Mouse (Mus musculus) G1E (cell line): ENCODE measurements around the gene Cblc. TPM values are rescaled to one million over a fixed set of nuclear protein-coding genes. Genes with fewer than 3 reads are reported as not detected.
A peak's percentile ranks its signal among the peaks of the same experiment; 100 is the strongest.

Source experiments
- ATAC-seq: 2 replicates; pipeline ENCODE4 v1.8.0; 2016; ENCODE audit warnings: mild to moderate bottlenecking; ENCODE audit not compliant: insufficient number of reproducible peaks, poor library complexity, low FRiP score, severe bottlenecking; ENCODE audit errors: extremely low read depth
- DNase-seq: peaks from one replicate; pipeline ENCODE4 v3.0.0; 2012; ENCODE audit warnings: low spot score
- H3K27me3 ChIP-seq: 2 replicates; pipeline ENCODE4 v1.6.1; 2012; ENCODE audit warnings: mild to moderate bottlenecking, low read length, inconsistent platforms; ENCODE audit not compliant: insufficient read depth
- H3K36me3 ChIP-seq: replicated peaks from 2 replicates; pipeline ENCODE3; 2012; ENCODE audit warnings: mild to moderate bottlenecking, inconsistent platforms
- H3K4me1 ChIP-seq: 2 replicates; pipeline ENCODE4 v1.6.1; 2012; ENCODE audit warnings: low read depth, low read length, inconsistent platforms, mixed read lengths; ENCODE audit not compliant: insufficient read depth
- H3K4me3 ChIP-seq: 2 replicates; pipeline ENCODE4 v1.5.1; 2012; ENCODE audit warnings: low read depth, mild to moderate bottlenecking, inconsistent platforms, low read length, moderate library complexity, mixed read lengths
- H3K9me3 ChIP-seq: replicated peaks from 2 replicates; pipeline ENCODE4 v1.6.1; 2012; ENCODE audit warnings: inconsistent platforms
- CTCF ChIP-seq: IDR thresholded peaks from 2 replicates; pipeline ENCODE4 v1.5.1; 2012; ENCODE audit warnings: low read depth, low read length, inconsistent platforms, mixed read lengths
- GATA1 ChIP-seq: IDR thresholded peaks from 2 replicates; pipeline ENCODE4 v1.6.1; 2012; ENCODE audit warnings: borderline replicate concordance, low read length, inconsistent platforms, mixed read lengths
- GATA2 ChIP-seq: IDR thresholded peaks from 2 replicates; pipeline ENCODE4 v1.6.1; 2012; ENCODE audit warnings: low read depth, low read length, inconsistent platforms, borderline replicate concordance
- POLR2AphosphoS5 ChIP-seq: IDR thresholded peaks from 2 replicates; pipeline ENCODE4 v1.6.1; 2012; ENCODE audit warnings: low read depth, low read length, inconsistent platforms; ENCODE audit not compliant: insufficient replicate concordance
- TAL1 ChIP-seq: conservative IDR thresholded peaks from 2 replicates; pipeline ENCODE4 v1.6.1; 2012; ENCODE audit warnings: low read depth, low read length, inconsistent platforms, mixed read lengths
- polyA plus RNA-seq: library from polyadenylated mRNA; stranded (reverse); fragments of >175 nt; gene quantifications from 2 replicates; pipeline ENCODE4 v1.2.3, GENCODE M21; 2012
- total RNA-seq, 2 experiments: library from RNA; stranded (forward) in 1 of 2; stranded (reverse) in 1 of 2; fragments of 200-1000 nt in 1 of 2; fragments of >200 nt in 1 of 2; fragmentation: Nextera tagmentation in 1 of 2; gene quantifications; 2 replicates each; pipeline ENCODE4 v1.2.3; 2014 to 2017

Cblc gene
- total and polyA plus RNA-seq, 3 experiments, result not detected

DNA sequence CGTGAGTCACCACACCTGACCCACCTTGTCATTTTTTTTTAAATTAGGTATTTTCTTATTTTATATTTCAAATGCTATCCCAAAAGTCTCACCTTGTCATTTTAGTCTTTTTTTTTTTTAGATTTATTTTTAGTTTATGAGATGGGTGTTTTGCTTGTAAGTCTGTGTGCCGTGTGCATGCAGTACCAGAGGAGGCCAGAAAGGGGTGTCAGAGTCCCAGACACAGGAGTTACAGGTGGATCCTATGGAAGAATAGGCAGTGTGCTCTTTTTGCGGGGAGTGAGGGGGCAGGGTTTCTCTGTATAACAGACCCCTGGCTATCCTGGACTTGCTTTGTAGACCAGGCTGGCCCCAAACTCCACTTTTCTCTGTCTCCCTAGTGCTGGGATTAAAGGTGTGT is 57.8 kb downstream of the Cblc start:
- DNase-seq (no peak), ATAC-seq (no peak)
- TF ChIP-seq GATA1, result no peak
- TF ChIP-seq CTCF, result no peak
- no peak for TF ChIP-seq GATA2
- TF ChIP-seq TAL1, result no peak
- no peak for TF ChIP-seq POLR2AphosphoS5
- Histone ChIP-seq H3K27me3 (no peaks in the 10 kb centered on the region), H3K4me1 (peaks cover 66% of the 10 kb centered on the region), H3K9me3 (no peaks in the 10 kb centered on the region), H3K4me3 (no peak overlapping the region), H3K36me3 (peaks cover 76% of the 10 kb centered on the region)

- Histone ChIP-seq H3K4me1 (peaks cover 50% of the 10 kb centered on the region), H3K9me3 (no peaks in the 10 kb centered on the region), H3K27me3 (no peaks in the 10 kb centered on the region), H3K36me3 (peaks cover 75% of the 10 kb centered on the region), H3K4me3 (peak overlapping the region; percentile 53; the same call in 1 of the 2 replicates)
- TF ChIP-seq GATA2, result no peak
- TF ChIP-seq TAL1, result peak; percentile 51
- DNase-seq (peak; percentile 70), ATAC-seq (peak; percentile 91)
These were observed 60.1 kb downstream of the Cblc start for GRCm38 (mm10) chr7:19736389-19737057.

DNA sequence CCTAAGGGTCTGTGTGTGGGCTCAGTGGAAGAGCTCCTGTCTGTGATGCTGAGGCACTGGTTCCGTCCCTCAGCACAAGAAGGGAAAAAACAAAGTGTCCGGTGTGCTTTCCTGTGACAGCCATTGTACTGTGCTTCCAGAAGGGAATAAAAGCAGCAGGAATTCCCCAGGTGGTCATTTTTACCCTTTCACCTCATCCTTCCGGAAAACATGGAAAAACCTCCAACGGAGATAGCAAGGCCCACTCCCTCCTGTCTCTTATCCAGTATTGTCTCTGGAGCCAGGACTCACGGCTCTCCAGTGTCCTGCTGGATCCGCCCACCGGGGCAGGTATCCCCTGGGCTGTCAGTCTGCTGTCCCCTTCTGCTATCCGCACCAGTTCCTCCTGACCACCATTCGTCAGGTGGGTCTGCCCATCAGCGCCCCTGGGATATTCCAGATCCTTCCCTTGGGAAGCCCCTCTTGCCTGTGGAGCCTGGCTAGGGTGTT is 62.4 kb downstream of the Cblc start:
- DNase-seq (no peak), ATAC-seq (no peak)
- peaks cover 34% of the 10 kb centered on the region for H3K4me1 ChIP-seq
- H3K27me3 ChIP-seq, result no peaks in the 10 kb centered on the region
- TF ChIP-seq GATA2 (no peak), TAL1 (no peak), CTCF (no peak), GATA1 (no peak), POLR2AphosphoS5 (no peak)
- H3K4me3 ChIP-seq, result no peak overlapping the region
- no peaks in the 10 kb centered on the region for H3K9me3 ChIP-seq
- peaks cover 82% of the 10 kb centered on the region for H3K36me3 ChIP-seq

Other genes starting within 250 kb of the Cblc start
Only the 20 nearest of the 22 such genes appear.
- gene Gemin7, start 219.2 kb downstream of the Cblc start, total RNA-seq (2014; fragmentation: Nextera tagmentation), result 50.8 and 51.2 TPM in 2 replicates
- 25.8 and 31.3 TPM in 2 replicates for gene Gemin7, start 219.2 kb downstream of the Cblc start, total RNA-seq (2017)
- gene Gemin7, start 219.2 kb downstream of the Cblc start, polyA plus RNA-seq, result 52.7 and 55.4 TPM in 2 replicates
- 25.8 and 41.4 TPM in 2 replicates for gene Clasrp, start 192.3 kb downstream of the Cblc start, total RNA-seq (2014; fragmentation: Nextera tagmentation)
- 34.2 and 35.1 TPM in 2 replicates for gene Clasrp, start 192.3 kb downstream of the Cblc start, total RNA-seq (2017)
- 153 and 172 TPM in 2 replicates for gene Clasrp, start 192.3 kb downstream of the Cblc start, polyA plus RNA-seq
- 1.5 and 1.9 TPM in 2 replicates for gene Relb, start 167.4 kb downstream of the Cblc start, total RNA-seq (2014; fragmentation: Nextera tagmentation)
- gene Relb, start 167.4 kb downstream of the Cblc start, total RNA-seq (2017), result 1.5 and 2.0 TPM in 2 replicates
- 1.1 and 1.2 TPM in 2 replicates for gene Relb, start 167.4 kb downstream of the Cblc start, polyA plus RNA-seq
- gene Clptm1, start 131.8 kb downstream of the Cblc start, total RNA-seq (2014; fragmentation: Nextera tagmentation), result 70.0 and 75.5 TPM in 2 replicates
- gene Clptm1, start 131.8 kb downstream of the Cblc start, total RNA-seq (2017), result 26.0 and 28.6 TPM in 2 replicates
- gene Clptm1, start 131.8 kb downstream of the Cblc start, polyA plus RNA-seq, result 74.8 and 93.4 TPM in 2 replicates
- not detected in 2 replicates for gene Apoc2, start 118.9 kb downstream of the Cblc start, total RNA-seq (2014; fragmentation: Nextera tagmentation)
- gene Apoc2, start 118.9 kb downstream of the Cblc start, total RNA-seq (2017), result not detected in 2 replicates
- not detected in 2 replicates for gene Apoc2, start 118.9 kb downstream of the Cblc start, polyA plus RNA-seq
- not detected in 2 replicates for gene Gm44805, start 115.4 kb downstream of the Cblc start, total RNA-seq (2014; fragmentation: Nextera tagmentation)
- gene Gm44805, start 115.4 kb downstream of the Cblc start, total RNA-seq (2017), result not detected in 2 replicates
- gene Gm44805, start 115.4 kb downstream of the Cblc start, polyA plus RNA-seq, result not detected in 2 replicates
- gene Apoc4, start 115.3 kb downstream of the Cblc start, total RNA-seq (2014; fragmentation: Nextera tagmentation), result not detected in 2 replicates
- gene Apoc4, start 115.3 kb downstream of the Cblc start, total RNA-seq (2017), result 0.27 TPM in 1 of 2 replicates, not detected in the other
- gene Apoc4, start 115.3 kb downstream of the Cblc start, polyA plus RNA-seq, result 0.22 TPM in 1 of 2 replicates, not detected in the other
- 12.3 and 14.9 TPM in 2 replicates for gene Apoc1, start 104.1 kb downstream of the Cblc start, total RNA-seq (2014; fragmentation: Nextera tagmentation)
- gene Apoc1, start 104.1 kb downstream of the Cblc start, total RNA-seq (2017), result 4.8 and 7.0 TPM in 2 replicates
- 9.5 and 15.3 TPM in 2 replicates for gene Apoc1, start 104.1 kb downstream of the Cblc start, polyA plus RNA-seq
- gene Apoe, start 97.6 kb downstream of the Cblc start, total RNA-seq (2014; fragmentation: Nextera tagmentation), result 7.4 and 8.1 TPM in 2 replicates
- gene Apoe, start 97.6 kb downstream of the Cblc start, total RNA-seq (2017), result 19.9 TPM in 2 replicates
- gene Apoe, start 97.6 kb downstream of the Cblc start, polyA plus RNA-seq, result 28.6 and 28.7 TPM in 2 replicates
- gene Tomm40, start 81.4 kb downstream of the Cblc start, total RNA-seq (2014; fragmentation: Nextera tagmentation), result 75.6 and 88.4 TPM in 2 replicates
- gene Tomm40, start 81.4 kb downstream of the Cblc start, total RNA-seq (2017), result 49.1 and 56.9 TPM in 2 replicates
- gene Tomm40, start 81.4 kb downstream of the Cblc start, polyA plus RNA-seq, result 377 and 386 TPM in 2 replicates
- 14.2 and 17.2 TPM in 2 replicates for gene Nectin2, start 46.3 kb downstream of the Cblc start, total RNA-seq (2014; fragmentation: Nextera tagmentation)
- gene Nectin2, start 46.3 kb downstream of the Cblc start, total RNA-seq (2017), result 9.7 and 11.4 TPM in 2 replicates
- gene Nectin2, start 46.3 kb downstream of the Cblc start, polyA plus RNA-seq, result 34.9 and 35.8 TPM in 2 replicates
- not detected in 2 replicates for gene Bcam, start 25.8 kb downstream of the Cblc start, total RNA-seq (2014; fragmentation: Nextera tagmentation)
- 0.05 TPM in 1 of 2 replicates, not detected in the other for gene Bcam, start 25.8 kb downstream of the Cblc start, total RNA-seq (2017)
- not detected in 2 replicates for gene Bcam, start 25.8 kb downstream of the Cblc start, polyA plus RNA-seq
- 2.7 TPM in 1 of 2 replicates, not detected in the other for gene Bcl3, start 26.0 kb upstream of the Cblc start, total RNA-seq (2014; fragmentation: Nextera tagmentation)
- gene Bcl3, start 26.0 kb upstream of the Cblc start, total RNA-seq (2017), result 0.71 and 1.1 TPM in 2 replicates
- 6.1 and 6.6 TPM in 2 replicates for gene Bcl3, start 26.0 kb upstream of the Cblc start, polyA plus RNA-seq
- not detected in 2 replicates for gene Gm19345, start 55.2 kb upstream of the Cblc start, total RNA-seq (2014; fragmentation: Nextera tagmentation)
- gene Gm19345, start 55.2 kb upstream of the Cblc start, total RNA-seq (2017), result not detected in 2 replicates
- gene Gm19345, start 55.2 kb upstream of the Cblc start, polyA plus RNA-seq, result not detected in 2 replicates
- 1.7 and 4.1 TPM in 2 replicates for gene Ceacam16, start 64.5 kb upstream of the Cblc start, total RNA-seq (2014; fragmentation: Nextera tagmentation)
- 2.3 and 2.8 TPM in 2 replicates for gene Ceacam16, start 64.5 kb upstream of the Cblc start, total RNA-seq (2017)
- gene Ceacam16, start 64.5 kb upstream of the Cblc start, polyA plus RNA-seq, result 2.2 and 3.2 TPM in 2 replicates
- gene Ceacam19, start 91.2 kb upstream of the Cblc start, total RNA-seq (2014; fragmentation: Nextera tagmentation), result not detected in 2 replicates
- 0.05 TPM in 1 of 2 replicates, not detected in the other for gene Ceacam19, start 91.2 kb upstream of the Cblc start, total RNA-seq (2017)
- not detected in 2 replicates for gene Ceacam19, start 91.2 kb upstream of the Cblc start, polyA plus RNA-seq
- not detected in 2 replicates for gene Pvr, start 124.4 kb upstream of the Cblc start, total RNA-seq (2014; fragmentation: Nextera tagmentation)
- gene Pvr, start 124.4 kb upstream of the Cblc start, total RNA-seq (2017), result 0.17 and 0.33 TPM in 2 replicates
- gene Pvr, start 124.4 kb upstream of the Cblc start, polyA plus RNA-seq, result not detected in 2 replicates
- not detected in 2 replicates for gene Igsf23, start 153.9 kb upstream of the Cblc start, total RNA-seq (2014; fragmentation: Nextera tagmentation)
- 0.11 TPM in 1 of 2 replicates, not detected in the other for gene Igsf23, start 153.9 kb upstream of the Cblc start, total RNA-seq (2017)
- gene Igsf23, start 153.9 kb upstream of the Cblc start, polyA plus RNA-seq, result not detected in 2 replicates
- gene Ceacam20, start 168.6 kb upstream of the Cblc start, total RNA-seq (2014; fragmentation: Nextera tagmentation), result not detected in 2 replicates
- not detected in 2 replicates for gene Ceacam20, start 168.6 kb upstream of the Cblc start, total RNA-seq (2017)
- gene Ceacam20, start 168.6 kb upstream of the Cblc start, polyA plus RNA-seq, result not detected in 2 replicates
- gene Nlrp9b, start 194.7 kb upstream of the Cblc start, total RNA-seq (2014; fragmentation: Nextera tagmentation), result not detected in 2 replicates
- gene Nlrp9b, start 194.7 kb upstream of the Cblc start, total RNA-seq (2017), result 0.12 and 0.38 TPM in 2 replicates
- not detected in 2 replicates for gene Nlrp9b, start 194.7 kb upstream of the Cblc start, polyA plus RNA-seq